Mouse (Mus musculus) CH12.LX (cell line): ENCODE data around the gene Acyp2. TPM values are rescaled to one million over a fixed set of nuclear protein-coding genes. Genes with fewer than 3 reads are reported as not detected.

Source experiments
- DNase-seq: peaks from one replicate; pipeline ENCODE4 v3.0.0-alpha.2; 2013; ENCODE audit errors: extremely low read depth
- H3K27ac ChIP-seq: 2 replicates; pipeline ENCODE4 v1.5.1; 2012; ENCODE audit warnings: low read depth, mild to moderate bottlenecking, control low read depth, moderate library complexity; ENCODE audit not compliant: insufficient read depth
- H3K27me3 ChIP-seq: replicated peaks from 2 replicates; pipeline ENCODE3; 2012; ENCODE audit warnings: inconsistent platforms
- H3K36me3 ChIP-seq, 2 experiments: replicated peaks in 1 of 2; 2 replicates each; pipeline versions ENCODE3 to v1.6.1; 2012; ENCODE audit warnings: inconsistent platforms in 1 of 2, low read length in 1 of 2, mild to moderate bottlenecking in 1 of 2, mixed read lengths in 1 of 2, moderate library complexity in 1 of 2; ENCODE audit not compliant: control insufficient read depth in 1 of 2, insufficient read depth in 1 of 2
- H3K4me1 ChIP-seq, 2 experiments: 2 replicates each; pipeline ENCODE4 v1.6.1; 2012; ENCODE audit warnings: inconsistent platforms in 1 of 2, moderate library complexity in 1 of 2; ENCODE audit not compliant: insufficient read depth in 2 of 2, control insufficient read depth in 1 of 2
- H3K4me2 ChIP-seq: 2 replicates; pipeline ENCODE4 v1.6.1; 2012; ENCODE audit warnings: low read depth, mild to moderate bottlenecking, control low read depth; ENCODE audit not compliant: poor library complexity, insufficient read depth, severe bottlenecking
- H3K4me3 ChIP-seq, 3 experiments: fragments of 150-350 bp in 1 of 3; sonication (generic) in 1 of 3; replicated peaks in 1 of 3; 2 replicates each; pipeline versions ENCODE3 to v1.5.1; 2011 to 2012; ENCODE audit warnings: low read depth in 2 of 3, low read length in 2 of 3, mild to moderate bottlenecking in 2 of 3, moderate library complexity in 2 of 3, control low read depth in 1 of 3, improper control_type of control experiment in 1 of 3, inconsistent platforms in 1 of 3, mixed read lengths in 1 of 3; ENCODE audit not compliant: poor library complexity in 1 of 3
- H3K79me2 ChIP-seq: replicated peaks from 2 replicates; pipeline ENCODE4 v1.6.1; 2012; ENCODE audit warnings: mild to moderate bottlenecking, moderate library complexity; ENCODE audit not compliant: control insufficient read depth, poor library complexity, insufficient read depth, severe bottlenecking; ENCODE audit errors: extremely low read depth
- H3K9ac ChIP-seq: 2 replicates; pipeline ENCODE4 v1.6.1; 2012; ENCODE audit warnings: low read depth, mild to moderate bottlenecking, control low read depth, moderate library complexity; ENCODE audit not compliant: insufficient read depth
- H3K9me3 ChIP-seq: replicated peaks from 2 replicates; pipeline ENCODE3; 2012; ENCODE audit warnings: low read length, inconsistent platforms, mixed read lengths
- CHD1 ChIP-seq: IDR thresholded peaks from 2 replicates; pipeline ENCODE4 v1.6.1; 2012; ENCODE audit warnings: low read depth, low read length, improper control_type of control experiment, inconsistent platforms
- CHD2 ChIP-seq: IDR thresholded peaks from 2 replicates; pipeline ENCODE4 v1.6.1; 2011; ENCODE audit warnings: low read length, improper control_type of control experiment
- EP300 ChIP-seq: IDR thresholded peaks from 2 replicates; pipeline ENCODE4 v1.6.1; 2011; ENCODE audit warnings: low read length, improper control_type of control experiment
- ETS1 ChIP-seq: conservative IDR thresholded peaks from 2 replicates; pipeline ENCODE4 v1.6.1; 2012; ENCODE audit warnings: low read depth, mild to moderate bottlenecking, inconsistent platforms, low read length, improper control_type of control experiment, moderate library complexity
- HCFC1 ChIP-seq: IDR thresholded peaks from 2 replicates; pipeline ENCODE4 v1.6.1; 2012; ENCODE audit warnings: low read depth, mild to moderate bottlenecking, inconsistent platforms, low read length, improper control_type of control experiment
- JUN ChIP-seq: IDR thresholded peaks from 2 replicates; pipeline ENCODE4 v1.6.1; 2011; ENCODE audit warnings: low read depth, mild to moderate bottlenecking, low read length, improper control_type of control experiment, moderate library complexity; ENCODE audit not compliant: insufficient read depth
- JUND ChIP-seq: conservative IDR thresholded peaks from 2 replicates; pipeline ENCODE4 v1.6.1; 2011; ENCODE audit warnings: low read depth, low read length, improper control_type of control experiment
- KAT2A ChIP-seq: IDR thresholded peaks from 2 replicates; pipeline ENCODE4 v1.6.1; 2012; ENCODE audit warnings: low read length, improper control_type of control experiment, inconsistent platforms; ENCODE audit not compliant: insufficient replicate concordance
- MAX ChIP-seq: IDR thresholded peaks from 2 replicates; pipeline ENCODE4 v1.6.1; 2011; ENCODE audit warnings: low read length, improper control_type of control experiment
- MAZ ChIP-seq: IDR thresholded peaks from 2 replicates; pipeline ENCODE4 v1.6.1; 2012; ENCODE audit warnings: low read depth, mild to moderate bottlenecking, inconsistent platforms, low read length, improper control_type of control experiment, moderate library complexity
- MXI1 ChIP-seq: IDR thresholded peaks from 2 replicates; pipeline ENCODE4 v1.6.1; 2011; ENCODE audit warnings: mild to moderate bottlenecking, low read depth, low read length, improper control_type of control experiment
- MYC ChIP-seq: IDR thresholded peaks from 2 replicates; pipeline ENCODE4 v1.6.1; 2011; ENCODE audit warnings: low read depth, mild to moderate bottlenecking, improper control_type of control experiment, low read length
- NELFE ChIP-seq: IDR thresholded peaks from 2 replicates; pipeline ENCODE4 v1.6.1; 2011; ENCODE audit warnings: low read depth, low read length, improper control_type of control experiment
- NRF1 ChIP-seq: IDR thresholded peaks from 2 replicates; pipeline ENCODE4 v1.6.1; 2014; ENCODE audit warnings: low read depth, mild to moderate bottlenecking, inconsistent platforms, low read length, improper control_type of control experiment, moderate library complexity
- PAX5 ChIP-seq: IDR thresholded peaks from 2 replicates; pipeline ENCODE4 v1.6.1; 2012; ENCODE audit warnings: low read length, inconsistent platforms, mixed read lengths
- SIN3A ChIP-seq: IDR thresholded peaks from 2 replicates; pipeline ENCODE4 v1.6.1; 2012; ENCODE audit warnings: low read length, improper control_type of control experiment, inconsistent platforms
- TBP ChIP-seq: conservative IDR thresholded peaks from 2 replicates; pipeline ENCODE4 v1.6.1; 2011; ENCODE audit warnings: low read depth, low read length, improper control_type of control experiment
- TCF12 ChIP-seq: IDR thresholded peaks from 2 replicates; pipeline ENCODE4 v1.6.1; 2014; ENCODE audit warnings: low read depth, mild to moderate bottlenecking, inconsistent platforms, low read length, improper control_type of control experiment
- UBTF ChIP-seq: IDR thresholded peaks from 2 replicates; pipeline ENCODE4 v1.6.1; 2012; ENCODE audit warnings: low read depth, mild to moderate bottlenecking, inconsistent platforms, low read length, improper control_type of control experiment, moderate library complexity
- USF1 ChIP-seq: IDR thresholded peaks from 2 replicates; pipeline ENCODE4 v1.6.1; 2014; ENCODE audit warnings: low read depth, mild to moderate bottlenecking, inconsistent platforms, low read length, improper control_type of control experiment
- USF2 ChIP-seq: conservative IDR thresholded peaks from 2 replicates; pipeline ENCODE4 v1.6.1; 2011; ENCODE audit warnings: low read depth, low read length, improper control_type of control experiment
- ZC3H11A ChIP-seq: IDR thresholded peaks from 2 replicates; pipeline ENCODE4 v1.6.1; 2012; ENCODE audit warnings: low read depth, mild to moderate bottlenecking, inconsistent platforms, low read length, improper control_type of control experiment
- ZMIZ1 ChIP-seq: IDR thresholded peaks from 2 replicates; pipeline ENCODE4 v1.6.1; 2012; ENCODE audit warnings: low read depth, mild to moderate bottlenecking, inconsistent platforms, low read length, improper control_type of control experiment
- dilution Hi-C: fragments of 300-500 bp; cut with MboI; formaldehyde crosslinking; loops from 2 replicates; pipeline ENCODE4 v1.14.3; 2020; ENCODE audit warnings: low sequenced_read_pairs; ENCODE audit not compliant: extremely low pct_unique_long_range_greater_than_20kb, extremely low pct_ligation_motif_present
- in situ Hi-C: fragments of 300-500 bp; cut with MboI; formaldehyde crosslinking; loops from 3 replicates; pipeline ENCODE4 v1.14.3; 2019; ENCODE audit warnings: low sequenced_read_pairs, low pct_ligation_motif_present, low pct_unique_long_range_greater_than_20kb, mixed read lengths
- polyA plus RNA-seq: library from polyadenylated mRNA; unstranded; fragments of >175 nt; gene quantifications from 2 replicates; pipeline ENCODE4 v1.2.1, GENCODE M21; 2012; ENCODE audit warnings: low read depth; ENCODE audit not compliant: insufficient read length
- total RNA-seq, 2 experiments: library from RNA; depleted of rRNA; stranded (reverse); fragments of 300-350 nt in 1 of 2; fragments of >200 nt in 1 of 2; gene quantifications; 2 replicates each; pipeline ENCODE4 v1.2.3; 2012 to 2014

The Acyp2 gene
- total and polyA plus RNA-seq, 3 experiments: 0.17 to 3.1 (median 1.7) TPM

DNA sequence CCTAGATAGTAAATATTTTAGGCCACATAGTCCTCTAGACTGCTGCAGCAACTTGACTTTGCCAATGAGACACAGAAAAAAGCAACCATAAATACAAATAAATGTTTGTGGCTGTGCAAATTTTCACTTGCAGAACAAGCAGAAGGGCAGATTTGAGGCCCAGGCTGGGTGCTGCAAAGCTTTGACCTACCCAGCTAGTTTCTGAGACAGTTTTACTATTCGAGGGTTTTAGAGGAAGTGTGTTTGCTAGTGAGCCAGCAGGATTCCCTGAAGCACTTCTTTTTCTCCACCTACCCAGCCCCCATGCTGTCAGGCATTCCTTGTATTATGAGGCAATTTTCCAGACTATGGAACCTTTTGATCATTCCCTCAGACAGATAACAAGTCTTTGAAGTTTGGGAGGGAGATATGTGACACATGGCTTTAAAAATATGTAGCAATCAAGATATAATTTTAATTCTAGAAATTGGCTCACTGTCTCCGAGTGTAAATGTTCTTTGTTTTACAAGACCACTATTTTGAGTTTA, 31.8 kb downstream of the Acyp2 start:
- Histone ChIP-seq H3K9ac (no peak overlapping the region), H3K27me3 (no peaks in the 10 kb centered on the region), H3K27ac (no peak overlapping the region), H3K4me2 (no peak overlapping the region), H3K36me3 (no peaks in the 10 kb centered on the region), H3K9me3 (no peaks in the 10 kb centered on the region), H3K79me2 (no peaks in the 10 kb centered on the region)
- DNase-seq: no peak
- TF ChIP-seq MAZ (no peak), KAT2A (no peak)
- TF ChIP-seq, all 38 proteins: peak for 0
- H3K4me1 ChIP-seq: no peaks in the 10 kb centered on the region
- no peak overlapping the region for H3K4me3 ChIP-seq
- in situ Hi-C loops (no loop called here), dilution Hi-C loops (no loop called here)

DNA sequence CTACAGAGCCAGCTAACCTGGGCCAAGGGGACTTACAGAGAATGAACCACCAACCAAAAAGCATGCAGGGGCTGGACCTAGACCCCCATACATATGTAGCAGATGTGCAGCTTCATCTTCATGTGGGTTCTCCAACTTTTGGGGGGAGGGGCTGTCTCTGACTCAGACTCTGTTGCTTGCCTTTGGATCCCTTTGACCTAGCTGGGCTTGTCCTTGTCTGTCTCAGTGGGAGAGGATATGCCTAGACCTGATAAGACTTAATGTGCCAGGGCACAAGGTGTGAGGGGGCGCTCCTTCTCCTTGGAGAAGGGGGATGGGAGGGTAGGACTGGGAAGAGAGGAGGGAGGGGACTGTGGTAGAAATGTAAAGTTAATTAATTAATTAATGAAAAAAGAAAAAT, 33.4 kb downstream of the Acyp2 start:
- Histone ChIP-seq H3K9me3 (no peaks in the 10 kb centered on the region), H3K27me3 (no peaks in the 10 kb centered on the region), H3K4me3 (no peak overlapping the region), H3K4me1 (no peaks in the 10 kb centered on the region), H3K27ac (no peak overlapping the region), H3K4me2 (no peak overlapping the region), H3K36me3 (no peaks in the 10 kb centered on the region), H3K9ac (no peak overlapping the region), H3K79me2 (no peaks in the 10 kb centered on the region)
- dilution Hi-C loops (no loop called here), in situ Hi-C loops (no loop called here)
- DNase-seq: no peak
- no peak for TF ChIP-seq NELFE
- TF ChIP-seq NRF1: no peak
- no peak for TF ChIP-seq ZC3H11A
- TF ChIP-seq TBP: no peak
- no peak for TF ChIP-seq CHD2
- TF ChIP-seq MXI1: no peak
- no peak for TF ChIP-seq JUN
- no peak for TF ChIP-seq MAX

DNA sequence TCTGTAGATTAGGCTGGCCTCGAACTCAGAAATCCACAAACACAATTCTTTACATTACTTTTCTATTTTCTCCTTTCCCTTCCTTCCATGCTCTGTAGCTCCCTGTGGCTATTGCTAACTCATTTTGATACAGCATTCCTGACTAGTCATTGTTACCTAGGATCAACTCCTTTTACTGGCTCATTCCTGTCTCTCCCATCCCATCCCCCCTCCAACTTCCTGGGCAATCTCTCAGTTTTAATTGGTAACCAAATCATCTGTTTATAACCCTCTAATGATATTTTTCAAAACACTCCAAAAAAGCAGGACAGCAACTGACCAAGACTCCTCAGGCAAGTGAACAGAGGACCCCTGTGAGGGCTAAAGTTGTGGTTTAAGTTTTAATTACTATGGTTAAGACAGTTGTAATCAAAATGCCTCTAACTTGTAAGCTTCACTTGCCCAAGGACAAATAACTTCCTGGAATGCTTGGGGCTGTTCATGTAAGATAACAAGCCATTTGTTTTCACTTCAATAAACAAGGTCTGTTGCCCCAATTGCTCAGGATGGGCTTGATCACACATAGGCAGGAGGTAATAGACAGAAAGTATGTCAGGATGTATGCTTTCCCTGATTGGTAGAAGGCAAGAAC, 35.4 kb downstream of the Acyp2 start:
- Histone ChIP-seq H3K36me3 (no peaks in the 10 kb centered on the region), H3K79me2 (no peaks in the 10 kb centered on the region), H3K9me3 (no peaks in the 10 kb centered on the region), H3K27me3 (no peaks in the 10 kb centered on the region), H3K4me2 (no peak overlapping the region), H3K4me1 (no peaks in the 10 kb centered on the region), H3K27ac (no peak overlapping the region), H3K9ac (no peak overlapping the region), H3K4me3 (no peak overlapping the region)
- no peak for TF ChIP-seq USF1
- no peak for TF ChIP-seq TBP
- no peak for TF ChIP-seq ETS1
- no peak for TF ChIP-seq PAX5
- no peak for TF ChIP-seq HCFC1
- no peak for TF ChIP-seq CHD1
- no peak for TF ChIP-seq NELFE
- no peak for TF ChIP-seq MYC
- no peak for TF ChIP-seq ZMIZ1
- no peak for TF ChIP-seq SIN3A
- TF ChIP-seq EP300: no peak
- no peak for TF ChIP-seq UBTF
- no peak for TF ChIP-seq USF2
- no peak for TF ChIP-seq TCF12
- no peak for TF ChIP-seq JUND
- DNase-seq: no peak
- dilution Hi-C loops (no loop called here), in situ Hi-C loops (no loop called here)
